Mouse (Mus musculus) cerebellum, postnatal 36 days (tissue): ENCODE measurements around the gene Cd34.
A peak's percentile ranks its signal among the peaks of the same experiment; 100 is the strongest.

Experiments used
- DNase-seq, 2 experiments: peaks; one replicate each; pipeline ENCODE4 v3.0.0; 2021 to 2022; ENCODE audit warnings: mixed read lengths in 2 of 2

Gene Cd34

DNA sequence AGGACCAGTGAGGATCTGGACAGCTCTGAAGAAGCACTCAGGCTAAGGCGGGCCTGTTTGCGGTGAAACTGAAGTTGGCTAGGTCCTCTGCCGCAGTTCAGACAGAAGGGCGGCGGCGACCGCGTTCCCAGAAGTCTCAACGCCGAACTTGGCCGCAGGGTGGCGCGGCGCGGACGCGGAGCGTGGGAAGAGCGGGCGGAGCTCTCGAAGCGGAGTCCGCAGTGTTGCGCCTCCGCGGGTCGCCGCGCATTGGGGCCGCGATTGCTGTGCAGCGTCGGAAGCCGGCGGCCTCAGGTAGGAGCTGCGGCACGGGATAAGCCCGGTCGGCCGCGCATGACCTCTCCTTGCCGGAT lies 37.5 kb downstream of the Cd34 start:
- peak; percentile 94 to 95 for DNase-seq

DNA sequence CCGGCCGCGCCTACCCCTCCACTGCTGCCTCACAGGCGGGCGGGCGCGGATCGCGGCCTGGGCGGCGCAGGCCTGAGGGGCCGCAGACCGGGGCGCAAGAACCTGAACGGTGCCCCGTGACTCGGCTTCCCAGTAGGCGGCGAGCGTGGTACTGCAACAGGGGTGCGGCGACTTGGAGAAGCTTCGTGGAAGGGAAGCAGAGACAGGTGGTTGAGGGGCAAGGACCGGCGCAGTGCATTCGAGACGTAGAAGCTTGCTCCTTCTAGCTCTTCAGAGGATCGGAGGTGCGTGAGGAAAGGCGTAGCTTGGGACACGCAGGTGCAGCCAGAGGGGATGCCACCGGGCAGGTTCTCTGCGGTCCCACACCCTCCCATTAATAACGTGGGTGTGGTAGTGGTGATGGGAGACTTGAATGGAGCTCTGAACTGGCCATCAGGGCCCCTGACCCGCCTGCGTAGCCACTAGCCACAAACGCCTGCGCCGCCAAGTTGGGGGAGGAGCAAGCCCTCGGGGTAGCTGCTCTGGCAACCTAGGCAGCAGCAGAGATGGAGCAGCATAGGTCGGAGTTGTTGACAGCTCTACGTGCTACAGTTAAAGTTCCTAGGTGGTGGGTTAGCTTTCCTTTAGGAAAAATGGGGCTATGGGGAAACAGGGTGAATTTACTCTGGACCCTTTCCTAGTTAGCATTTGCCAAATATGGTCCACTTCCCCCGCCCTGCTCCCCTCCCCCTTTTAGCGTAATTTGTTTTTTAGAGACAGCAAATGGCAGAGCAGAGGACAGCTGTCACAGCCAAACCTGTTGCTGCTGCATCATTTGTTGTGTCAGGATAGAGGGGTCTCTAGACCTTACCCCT lies 38.1 kb downstream of the Cd34 start:
- DNase-seq, result peak; percentile 80 to 82

DNA sequence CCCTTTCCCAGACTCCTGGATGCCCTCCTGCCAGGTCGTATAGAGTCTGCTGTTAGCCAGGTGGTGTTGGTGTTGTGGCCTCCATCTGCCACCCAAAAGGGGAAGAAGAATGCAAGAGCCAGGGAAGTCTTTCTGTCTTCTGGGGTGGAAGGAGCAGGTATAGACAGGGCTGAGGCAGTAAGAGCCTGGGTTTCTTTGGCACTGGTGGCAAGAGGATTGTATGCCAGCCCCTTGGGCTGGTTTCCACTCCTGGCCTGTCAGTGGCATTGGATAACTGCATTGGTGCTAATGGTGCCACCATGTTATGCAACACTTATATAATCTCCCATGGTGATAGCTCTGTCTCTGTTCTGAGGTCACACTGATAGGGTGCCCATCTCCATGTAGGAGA lies 38.7 kb downstream of the Cd34 start:
- peak; percentile 61 to 62 for DNase-seq

- no peak for DNase-seq
Observed at GRCm38 (mm10) chr1:194977946-194978720, 39.5 kb downstream of the Cd34 start.

DNA sequence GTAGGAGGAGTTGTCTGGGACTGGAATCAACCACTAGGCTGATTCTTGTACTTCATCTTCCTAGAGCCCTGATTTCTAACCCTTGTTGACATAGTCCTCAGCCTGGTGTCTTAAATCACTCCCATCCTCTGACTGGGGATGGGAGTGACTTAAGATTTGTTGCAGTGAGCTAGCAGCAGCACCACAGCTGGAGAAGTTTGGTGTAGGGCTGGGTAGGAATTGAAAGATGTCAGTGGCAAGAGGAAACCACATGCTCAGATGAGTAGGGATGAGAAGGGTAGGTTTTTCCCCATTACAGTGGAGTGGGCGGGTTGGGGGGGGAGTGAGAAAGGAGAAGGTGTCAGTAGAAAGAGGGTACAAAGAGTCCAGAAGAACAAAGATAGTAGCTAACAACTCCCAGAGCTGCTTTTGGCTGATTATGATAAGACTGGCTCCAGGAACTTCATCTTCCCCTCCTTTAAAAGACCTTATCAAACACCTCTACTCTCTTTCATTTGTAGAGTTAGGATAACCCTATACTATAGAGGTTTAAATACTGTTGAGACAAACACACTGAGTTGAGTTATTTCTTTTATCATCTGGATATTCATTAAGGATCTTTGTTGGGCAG lies 42.3 kb downstream of the Cd34 start:
- no peak for DNase-seq

GRCm38 (mm10) chr1:194982931-194983690 lies 44.5 kb downstream of the Cd34 start:
- DNase-seq, result peak; percentile 29 to 34

DNA sequence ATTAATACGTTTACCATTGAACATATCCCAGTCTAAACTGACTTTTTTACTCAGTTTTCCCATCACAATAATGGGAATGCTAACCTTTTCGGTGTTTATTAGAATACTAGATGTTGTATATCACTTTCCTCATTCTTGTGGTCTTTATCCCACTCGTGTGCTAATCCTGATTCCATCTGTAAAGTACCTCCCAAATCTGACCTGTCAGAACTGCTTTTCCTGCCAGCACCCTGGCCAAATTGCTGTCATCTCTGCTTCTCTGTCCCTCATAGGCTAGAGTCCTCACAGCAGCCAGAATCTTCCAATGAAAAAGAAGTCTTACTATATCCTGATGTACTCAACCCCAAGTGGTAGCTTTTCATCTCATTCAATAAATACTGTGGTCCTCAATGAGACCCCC lies 46.3 kb downstream of the Cd34 start:
- DNase-seq, result no peak

GRCm38 (mm10) chr1:194985442-194986210 lies 47.0 kb downstream of the Cd34 start:
- DNase-seq, result no peak

- no peak for DNase-seq
Observed at GRCm38 (mm10) chr1:194989024-194989423, 50.4 kb downstream of the Cd34 start.

DNA sequence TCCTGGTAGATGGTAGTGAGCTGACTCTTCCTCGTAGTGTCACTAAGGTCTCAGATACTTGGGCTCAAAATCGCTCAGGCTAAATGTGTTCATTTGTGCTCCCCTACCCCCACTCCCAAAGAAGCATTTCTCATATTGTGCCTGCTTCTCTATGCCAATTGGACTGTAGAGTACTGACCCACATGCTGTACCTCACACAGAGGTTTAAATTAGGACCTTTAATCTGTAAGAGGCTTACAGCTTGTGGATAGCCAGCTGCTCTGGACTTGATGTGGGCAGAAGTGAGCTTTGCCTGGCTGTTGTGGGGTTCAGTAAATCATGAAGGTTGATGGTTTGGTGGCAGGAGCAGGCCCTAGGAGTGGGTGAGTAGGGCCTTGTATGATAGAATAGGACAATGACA lies 52.4 kb downstream of the Cd34 start:
- no peak for DNase-seq

DNA sequence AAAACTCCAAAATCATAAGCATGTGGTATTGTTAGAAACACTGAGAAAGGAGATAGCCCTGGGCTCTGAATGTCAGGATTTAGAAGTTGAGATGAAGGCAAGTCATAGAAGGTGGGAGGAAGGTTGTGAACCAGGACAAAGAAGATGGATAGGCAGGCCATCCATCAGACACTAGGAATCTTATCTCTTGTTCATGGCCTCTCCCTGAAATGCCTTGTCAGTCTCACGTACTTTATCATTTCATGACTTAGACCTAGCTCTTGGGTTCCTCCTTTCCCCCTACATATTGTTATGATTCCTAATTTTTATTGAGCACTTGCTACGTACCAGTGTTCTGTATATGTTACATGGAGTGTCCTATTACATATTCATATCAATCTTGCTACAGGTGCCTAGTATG lies 53.0 kb downstream of the Cd34 start:
- DNase-seq, result no peak

DNA sequence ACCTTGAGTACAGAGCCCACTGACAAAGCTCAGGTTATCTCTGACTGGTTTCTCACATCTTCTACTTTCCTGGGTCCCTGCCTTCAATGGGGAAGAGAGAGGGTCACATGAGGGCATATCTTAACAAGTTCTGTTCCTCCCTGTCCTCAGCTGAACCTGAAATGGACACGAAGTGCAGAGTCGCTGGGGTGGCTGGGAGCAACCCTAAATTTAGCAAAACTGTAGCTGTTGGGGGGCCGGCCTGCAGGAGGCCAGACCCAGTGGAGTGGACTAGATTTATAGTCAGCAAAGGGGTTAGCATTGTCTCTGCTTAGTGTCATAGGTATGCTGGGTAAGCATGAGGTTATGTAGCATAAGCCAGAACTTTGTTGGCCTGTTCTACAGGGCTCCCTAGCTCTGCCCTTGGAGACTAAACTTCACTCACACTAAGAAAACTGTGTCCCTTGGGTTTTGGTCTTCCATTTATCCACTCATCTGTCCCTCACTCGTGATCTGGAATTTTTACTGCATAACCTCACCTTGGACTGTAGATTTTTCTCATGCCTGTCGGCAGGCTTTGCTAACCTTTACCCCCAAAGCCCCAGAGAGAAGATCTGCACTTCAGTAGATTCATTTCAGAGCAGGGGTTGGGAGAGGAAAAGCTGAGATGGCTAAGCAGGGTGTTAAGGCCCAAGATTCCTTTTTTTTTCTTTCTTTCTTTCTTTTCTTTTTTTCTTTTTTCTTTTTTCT lies 54.1 kb downstream of the Cd34 start:
- DNase-seq, result no peak

GRCm38 (mm10) chr1:194993409-194993988 lies 54.9 kb downstream of the Cd34 start:
- no peak for DNase-seq

DNA sequence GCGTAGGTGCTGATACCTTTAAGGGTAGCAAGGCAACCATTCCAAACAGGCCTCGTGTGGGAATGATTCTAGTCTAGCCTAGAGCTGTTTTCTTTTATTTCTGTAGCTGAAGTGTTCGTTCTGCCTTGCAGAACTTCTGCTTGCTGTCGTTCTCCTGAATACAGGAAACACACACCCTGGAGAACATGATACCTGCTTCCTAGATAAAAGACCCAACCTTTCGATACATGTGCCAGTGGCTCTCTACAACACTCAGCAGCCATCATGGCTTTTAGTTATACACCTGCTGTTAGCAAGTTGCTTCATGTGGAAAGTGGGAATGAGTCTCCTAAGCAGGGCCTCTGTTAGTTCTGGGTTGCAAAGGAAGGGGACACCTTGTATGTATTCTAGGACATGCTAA lies 55.6 kb downstream of the Cd34 start:
- no peak for DNase-seq

GRCm38 (mm10) chr1:194995196-194995595 lies 56.6 kb downstream of the Cd34 start:
- no peak for DNase-seq

DNA sequence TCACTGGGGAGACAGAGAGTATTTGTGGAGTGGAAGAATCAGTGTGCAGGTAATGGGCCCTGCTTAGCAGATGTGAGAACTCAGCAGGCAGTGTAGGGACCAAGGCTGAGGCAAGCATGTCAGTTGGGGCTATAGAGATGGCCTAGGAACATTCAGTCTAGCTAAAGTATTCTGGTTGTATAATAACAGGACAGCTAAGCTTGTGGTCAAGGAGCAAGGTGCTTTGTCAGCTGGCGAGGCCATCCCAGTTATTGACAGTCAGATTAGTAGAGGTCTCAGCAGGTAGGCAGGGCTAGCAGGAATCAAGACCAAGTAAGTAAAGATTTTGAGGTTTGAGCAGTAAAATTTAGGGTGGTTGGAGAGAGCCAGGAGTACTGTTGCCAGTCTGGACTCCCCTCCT lies 59.8 kb downstream of the Cd34 start:
- no peak for DNase-seq

DNA sequence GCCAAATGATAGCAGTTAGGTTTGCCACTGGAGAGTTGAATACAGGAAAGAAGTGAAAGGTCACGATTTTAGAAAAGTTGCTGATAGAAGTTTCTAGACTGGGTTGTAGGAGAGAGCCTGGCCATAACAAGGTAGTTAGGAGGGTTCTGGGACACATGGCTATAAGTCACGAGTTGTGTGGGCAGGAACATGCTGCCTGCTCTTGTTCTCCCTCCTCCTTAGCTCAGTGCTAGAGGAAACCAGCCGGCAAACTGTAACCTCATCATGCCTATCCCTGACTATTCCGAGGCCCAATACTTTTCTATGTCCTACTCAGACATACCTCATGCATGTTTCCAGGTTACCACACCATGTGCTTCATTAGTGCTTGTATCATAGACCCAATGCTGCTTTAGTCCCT lies 64.7 kb downstream of the Cd34 start:
- no peak for DNase-seq

GRCm38 (mm10) chr1:195004194-195004593 lies 65.6 kb downstream of the Cd34 start:
- DNase-seq, result no peak

GRCm38 (mm10) chr1:195006267-195006666 lies 67.6 kb downstream of the Cd34 start:
- DNase-seq, result no peak
